Mouse (Mus musculus) layer of hippocampus, postnatal 10 days (tissue): ENCODE results near the gene Ptgs1. TPM values are rescaled to one million over a fixed set of nuclear protein-coding genes. Genes with fewer than 3 reads are reported as not detected.

ENCODE experiments used
- DNase-seq, 2 experiments: peaks; one replicate each; pipeline ENCODE4 v3.0.0; 2021; ENCODE audit warnings: low spot score in 2 of 2
- total RNA-seq, 2 experiments: library from RNA; stranded (reverse); gene quantifications; 2 replicates each; pipeline ENCODE4 v1.2.3; 2021

The Ptgs1 gene
- total RNA-seq, 2 experiments from 2014 or later = 12.7 to 16.0 TPM

DNA sequence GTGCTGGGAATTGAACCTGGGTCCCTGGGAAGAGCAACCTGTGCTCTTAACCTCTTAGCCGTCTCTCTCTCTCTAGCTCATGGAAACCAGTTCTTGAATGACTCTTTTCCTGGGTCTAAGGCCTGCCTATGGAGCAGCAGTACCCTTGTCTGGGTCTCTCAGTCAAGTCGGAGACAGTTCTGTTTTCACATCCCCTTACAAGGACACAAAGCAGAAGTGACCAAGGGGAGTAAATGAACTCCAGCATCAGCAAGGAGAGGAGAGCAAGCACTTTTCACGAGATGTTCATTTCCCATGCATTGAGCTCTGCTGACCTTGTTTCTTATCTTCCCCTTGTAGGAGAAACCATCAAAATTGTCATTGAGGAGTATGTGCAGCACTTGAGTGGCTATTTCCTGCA is 14.5 kb downstream of the Ptgs1 start:
- no peak for DNase-seq

DNA sequence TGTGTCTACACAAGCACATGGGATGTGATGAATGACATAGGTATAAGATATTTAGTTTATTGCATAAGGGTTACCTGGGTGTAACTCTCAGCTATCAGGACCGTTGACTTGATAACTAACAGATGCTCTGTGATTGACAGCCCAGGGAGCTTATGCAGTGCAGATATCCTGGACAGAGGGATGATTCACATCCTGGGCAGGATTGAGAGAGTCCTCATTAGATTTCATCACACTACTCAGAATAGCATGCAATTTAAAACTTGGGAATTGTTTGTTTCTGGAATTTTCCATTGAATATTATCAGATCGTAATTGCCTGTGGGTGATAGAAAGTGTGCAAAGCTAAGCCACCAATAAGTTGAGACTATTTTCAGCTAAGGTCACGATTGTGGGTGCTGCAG is 17.7 kb downstream of the Ptgs1 start:
- no peak for DNase-seq

GRCm38 (mm10) chr2:36251156-36251555 is 20.9 kb downstream of the Ptgs1 start:
- no peak for DNase-seq

DNA sequence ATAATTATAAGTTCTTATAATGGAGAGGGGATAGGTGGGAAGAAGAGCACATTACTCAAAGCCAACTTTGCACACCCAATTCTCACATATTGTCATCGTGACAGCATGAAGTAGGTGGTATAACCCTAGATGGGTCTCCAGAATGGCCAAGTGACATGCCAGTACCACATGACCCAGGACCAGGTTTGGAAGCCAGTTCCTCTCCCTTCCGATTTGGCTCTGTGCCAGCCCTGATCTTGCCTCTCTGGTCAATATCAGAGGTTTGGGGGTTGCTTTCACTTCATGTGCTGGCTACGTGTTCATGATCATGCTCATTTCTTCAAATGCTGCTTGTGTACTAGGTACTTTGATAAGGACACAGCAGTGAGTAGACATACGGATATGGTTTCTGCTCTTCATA is 22.3 kb downstream of the Ptgs1 start:
- DNase-seq = no peak

DNA sequence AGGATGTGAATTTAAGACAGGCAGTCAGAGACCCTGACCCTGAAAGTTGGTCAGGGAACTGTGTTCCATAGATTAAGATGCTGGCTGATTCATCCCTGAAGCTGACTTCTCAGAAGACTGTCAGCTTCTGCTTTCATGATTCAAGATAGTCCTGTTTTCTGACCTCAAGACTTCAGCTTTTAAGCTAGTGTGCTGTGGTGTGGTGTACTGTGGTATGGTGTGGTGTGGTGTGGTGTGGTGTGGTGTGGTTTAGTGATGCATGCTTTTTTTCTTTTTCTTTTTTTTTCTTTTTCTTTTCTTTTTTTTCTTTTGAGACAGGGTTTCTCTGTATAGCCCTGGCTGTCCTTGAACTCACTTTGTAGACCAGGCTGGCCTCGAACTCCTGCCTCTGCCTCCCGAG is 24.2 kb downstream of the Ptgs1 start:
- no peak for DNase-seq

DNA sequence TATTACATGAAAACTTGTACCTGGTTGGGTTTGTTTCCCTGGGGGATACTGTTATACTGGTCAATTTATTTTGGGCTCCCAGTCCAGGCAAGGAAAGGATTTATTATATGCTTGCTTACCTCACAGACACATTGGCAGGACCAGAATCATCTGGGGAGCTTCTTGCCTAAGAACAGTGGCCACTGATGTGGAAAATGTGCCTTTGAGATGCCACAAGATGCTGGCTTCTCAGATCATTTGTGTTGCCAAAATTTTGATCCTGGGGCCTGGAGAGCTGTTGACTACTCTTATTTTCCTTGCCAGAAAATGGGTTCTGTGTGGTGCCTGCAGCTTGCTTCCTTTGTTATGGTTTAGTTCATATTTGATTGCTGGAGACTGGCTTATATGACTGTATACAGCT is 26.7 kb downstream of the Ptgs1 start:
- DNase-seq = no peak

GRCm38 (mm10) chr2:36259382-36259781 is 29.2 kb downstream of the Ptgs1 start:
- no peak for DNase-seq

DNA sequence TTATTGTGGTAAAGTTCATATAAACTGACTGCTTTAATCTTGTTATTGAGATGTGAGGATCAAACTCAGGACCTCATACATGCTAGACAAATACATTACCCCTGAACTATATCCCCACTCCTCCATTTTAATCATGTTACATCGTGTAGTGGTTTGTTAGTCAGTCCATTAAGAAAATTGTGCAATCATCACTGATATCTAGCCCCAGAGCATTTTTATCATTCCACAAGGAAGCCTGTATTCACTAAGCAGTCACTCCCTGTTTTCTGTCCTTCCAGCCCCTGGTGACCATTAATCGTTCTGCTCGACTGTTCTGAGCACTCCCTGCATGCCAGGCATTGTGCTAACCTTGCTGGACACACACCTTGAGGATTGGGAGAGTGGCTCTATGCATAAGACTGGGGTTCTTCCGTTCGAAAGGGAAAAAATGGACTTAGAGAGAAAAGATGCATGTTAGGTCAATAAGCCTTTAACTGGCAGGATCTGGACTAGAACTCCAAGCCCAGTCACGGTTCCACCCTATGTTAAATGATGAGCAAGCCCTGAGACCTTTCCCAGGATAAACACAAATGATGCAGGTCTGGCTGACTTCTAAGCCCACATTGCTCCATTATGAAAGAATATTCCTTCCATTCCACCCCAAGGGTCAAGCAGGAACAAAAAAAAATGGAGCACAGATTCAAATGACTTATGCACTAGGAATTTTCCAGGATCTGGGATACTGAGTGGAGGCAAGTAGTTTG is 29.7 kb downstream of the Ptgs1 start:
- no peak for DNase-seq

- DNase-seq = no peak
These were observed 31.8 kb downstream of the Ptgs1 start for GRCm38 (mm10) chr2:36262025-36262424.

- no peak for DNase-seq
These were observed 39.2 kb downstream of the Ptgs1 start for GRCm38 (mm10) chr2:36269458-36269857.

GRCm38 (mm10) chr2:36270186-36270585 is 40.0 kb downstream of the Ptgs1 start:
- no peak for DNase-seq

DNA sequence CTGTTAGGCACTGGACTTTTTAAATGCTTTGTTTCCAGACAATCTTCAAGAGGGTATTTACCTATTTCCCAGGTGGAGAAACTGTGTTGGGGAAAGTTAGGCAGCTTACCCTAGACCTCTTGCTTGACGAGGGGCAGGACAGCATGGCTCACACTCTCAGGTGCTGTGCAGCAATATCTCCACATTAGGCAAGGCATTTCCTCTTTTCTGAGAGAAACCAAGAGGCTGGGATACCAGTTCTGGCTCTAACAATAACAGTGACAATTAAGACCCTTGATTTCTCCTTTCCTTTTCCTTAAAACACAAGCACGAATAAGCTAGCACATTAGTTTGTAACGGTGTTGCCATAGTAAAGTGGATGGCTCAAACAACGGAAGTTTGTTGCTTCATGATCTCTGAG is 40.9 kb downstream of the Ptgs1 start:
- DNase-seq = no peak

DNA sequence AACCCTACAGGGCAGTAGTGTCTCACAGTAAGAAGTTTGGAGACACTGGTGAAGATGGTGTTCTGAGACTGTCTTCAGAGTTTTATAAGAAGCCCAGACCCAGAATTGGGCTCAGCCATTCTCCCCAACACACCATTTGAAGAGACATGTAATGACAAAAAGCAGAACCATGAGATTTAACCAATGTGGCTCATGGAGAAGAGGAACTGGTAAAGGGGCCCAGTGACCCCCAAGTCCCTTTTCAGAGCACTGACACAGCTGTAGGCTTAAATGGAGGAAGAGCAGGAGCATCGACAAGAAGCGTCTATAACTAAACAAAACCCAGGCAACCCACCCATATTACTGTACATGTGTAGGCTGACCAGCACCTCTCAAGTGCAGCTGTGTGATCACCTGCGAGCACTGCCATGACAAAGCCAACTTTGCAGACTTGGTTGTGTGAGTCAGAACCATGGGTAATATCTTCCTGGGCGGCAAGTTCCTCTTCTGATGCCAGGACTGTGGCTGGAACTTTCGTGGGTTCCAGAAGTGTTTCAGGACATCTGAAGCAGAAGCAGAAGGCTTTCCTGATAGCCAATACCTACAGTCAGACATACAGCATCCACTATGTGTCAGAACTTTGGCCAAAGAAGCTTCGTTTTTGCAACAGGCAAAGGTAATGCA is 42.2 kb downstream of the Ptgs1 start:
- no peak for DNase-seq

- DNase-seq = peak; percentile 60 to 72
These were observed 46.2 kb downstream of the Ptgs1 start for GRCm38 (mm10) chr2:36276454-36276853.

- DNase-seq = no peak
These were observed 48.5 kb downstream of the Ptgs1 start for GRCm38 (mm10) chr2:36278760-36279159.

DNA sequence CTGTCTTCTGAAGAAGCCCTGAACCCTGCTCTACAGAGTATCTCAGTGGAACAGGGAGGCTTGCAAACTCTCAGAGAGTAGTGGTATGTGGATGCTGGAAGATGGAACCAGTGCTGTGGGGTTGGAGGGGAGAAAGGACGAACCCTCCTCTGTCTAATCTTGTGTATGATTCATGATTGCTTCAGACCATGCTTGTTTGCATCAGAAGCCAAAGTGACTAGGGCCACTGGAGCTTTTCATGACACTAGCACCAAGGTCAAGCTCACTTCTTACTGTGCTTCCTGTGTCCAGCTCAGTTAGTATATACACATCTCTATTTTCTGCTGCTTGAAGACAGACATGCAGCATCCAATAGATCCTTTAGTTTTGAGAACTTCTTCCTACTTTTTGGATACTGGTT is 50.9 kb downstream of the Ptgs1 start:
- no peak for DNase-seq

- DNase-seq = no peak
These were observed 52.1 kb downstream of the Ptgs1 start for GRCm38 (mm10) chr2:36282301-36282700.

Other genes with a start within 250 kb of the Ptgs1 start
- 100 to 1,000 TPM; 183 to 205 TPM for gene Ndufa8, start 181.0 kb upstream of the Ptgs1 start, total RNA-seq
- 1 to 10 TPM; 1.8 to 2.5 TPM for gene Morn5, start 181.0 kb upstream of the Ptgs1 start, total RNA-seq
- 10 to 100 TPM; 21.7 to 26.5 TPM for gene Lhx6, start 125.0 kb upstream of the Ptgs1 start, total RNA-seq
- 10 to 100 TPM; 14.4 to 15.0 TPM for gene Mrrf, start 94.0 kb upstream of the Ptgs1 start, total RNA-seq
- 10 to 100 TPM; 51.5 to 52.6 TPM for gene Rbm18, start 93.7 kb upstream of the Ptgs1 start, total RNA-seq
- not detected for gene Olfr338, start 143.1 kb downstream of the Ptgs1 start, total RNA-seq
- gene Olfr339, start 188.5 kb downstream of the Ptgs1 start, total RNA-seq = not detected
- not detected for gene Olfr340, start 222.2 kb downstream of the Ptgs1 start, total RNA-seq